Mouse (Mus musculus): ENCODE results near the gene AC170998.1.
"Not testable (repeated sequence)": the region's sequence is repeated elsewhere in the genome, so short reads cannot be mapped to it uniquely, and the experiment has no call there.

AC170998.1 gene

GRCm38 (mm10) chr17:28707136-28707627 lies 18.7 kb upstream of the AC170998.1 start:
- no peak for DNase-seq (ENCODE audit: low read depth)

- DNase-seq (ENCODE audit: low read depth) = no peak
Measured at GRCm38 (mm10) chr17:28707816-28708215, 18.1 kb upstream of the AC170998.1 start.

DNA sequence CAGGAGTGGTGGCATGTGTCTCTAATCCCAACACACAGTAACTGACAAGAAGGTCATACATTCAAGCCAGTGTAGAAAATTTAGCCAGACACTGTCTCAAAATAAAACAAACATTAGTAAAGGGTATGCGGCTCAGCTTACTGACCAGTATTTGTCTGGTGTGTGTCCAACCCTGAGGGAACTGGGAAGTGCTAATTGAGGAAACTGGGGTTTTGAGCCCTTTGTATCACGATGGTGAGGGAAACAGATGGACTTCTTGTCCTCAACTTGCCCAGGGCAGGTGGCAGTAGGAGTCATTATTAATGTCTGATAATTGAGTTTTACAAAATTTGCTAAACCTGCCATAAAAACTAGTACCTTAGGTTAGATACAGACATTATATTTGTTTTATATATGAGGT lies 16.9 kb upstream of the AC170998.1 start:
- no peak for DNase-seq (ENCODE audit: low read depth)

DNA sequence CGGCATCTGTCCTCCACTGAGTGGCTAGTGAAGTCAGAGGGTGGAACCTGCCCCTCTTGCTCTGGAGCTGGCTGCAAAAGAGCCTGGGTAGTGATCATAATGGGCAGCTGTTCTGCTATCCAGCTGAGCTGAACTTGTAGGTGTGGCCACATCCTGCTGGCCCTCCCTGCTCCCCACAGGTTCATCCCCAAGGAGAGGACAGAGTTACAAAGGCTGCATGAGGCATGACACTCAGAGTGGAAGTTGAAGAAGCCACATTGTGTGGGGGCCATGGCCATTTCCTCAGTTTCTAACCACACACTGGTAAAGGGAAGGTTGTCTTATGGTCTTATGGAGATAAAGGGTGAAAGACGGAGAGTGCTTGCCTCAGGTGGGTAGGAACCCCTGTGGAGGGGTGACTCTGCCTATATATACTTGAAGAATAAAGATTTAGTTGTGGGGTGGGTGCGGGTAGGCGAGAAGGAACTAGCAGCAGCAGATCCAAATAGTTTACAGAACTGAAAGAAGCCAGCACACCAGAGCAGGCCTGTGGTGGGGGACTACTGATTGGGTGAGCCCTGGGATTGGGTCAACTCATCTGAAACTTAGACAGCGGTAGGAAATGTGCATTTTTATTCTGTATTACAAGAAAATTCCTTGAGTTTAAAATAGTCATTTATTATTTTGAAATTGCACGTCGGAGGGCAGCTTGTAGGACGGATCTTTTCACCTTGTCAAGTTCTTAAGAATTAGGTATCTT lies 16.2 kb upstream of the AC170998.1 start:
- DNase-seq (ENCODE audit: low read depth) = no peak

DNA sequence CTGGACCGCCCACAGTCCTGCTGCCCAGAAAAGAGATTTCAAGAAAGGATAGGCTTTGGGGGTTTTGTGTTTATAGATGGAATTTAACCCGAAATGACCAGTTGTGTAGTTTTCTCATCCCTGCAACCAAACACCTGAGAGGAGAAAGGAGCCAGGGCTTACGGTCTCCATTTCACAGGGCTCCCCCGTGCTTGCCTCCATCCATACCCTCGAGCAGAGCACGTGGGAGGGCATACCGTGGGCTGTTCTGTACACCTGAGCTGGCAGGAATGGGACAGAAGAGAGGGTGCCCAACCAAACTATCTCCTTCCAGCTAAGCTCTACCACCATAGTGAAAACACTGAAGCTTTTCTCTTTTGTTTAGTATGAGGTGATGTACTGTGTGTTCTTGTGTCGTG lies 15.6 kb upstream of the AC170998.1 start:
- no peak for DNase-seq (ENCODE audit: low read depth)

GRCm38 (mm10) chr17:28711237-28711636 lies 14.6 kb upstream of the AC170998.1 start:
- no peak for DNase-seq (ENCODE audit: low read depth)

- DNase-seq (ENCODE audit: low read depth) = no peak
Measured at GRCm38 (mm10) chr17:28712305-28712704, 13.6 kb upstream of the AC170998.1 start.

DNA sequence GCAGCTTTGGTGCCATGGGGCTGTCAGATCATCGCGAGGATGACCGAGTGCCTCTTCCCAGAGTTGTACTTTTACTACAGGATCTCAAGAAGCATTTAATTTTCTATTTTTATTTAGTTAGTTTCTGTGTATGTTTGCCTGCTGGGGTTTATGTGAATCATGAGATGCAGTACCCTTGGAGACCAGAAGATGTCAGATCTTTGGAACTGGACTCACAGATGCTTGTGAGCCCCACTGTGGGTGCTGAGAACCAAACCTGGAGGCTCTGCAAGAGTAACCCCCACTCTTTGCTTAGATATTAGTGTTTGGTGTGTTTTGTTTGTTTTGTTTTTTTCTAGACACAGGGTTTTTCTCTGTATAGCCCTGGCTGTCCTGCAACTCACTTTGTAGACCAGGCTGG lies 11.9 kb upstream of the AC170998.1 start:
- DNase-seq (ENCODE audit: low read depth) = peak; percentile 34

- no peak for DNase-seq (ENCODE audit: low read depth)
Measured at GRCm38 (mm10) chr17:28715832-28716548, 9.9 kb upstream of the AC170998.1 start.

GRCm38 (mm10) chr17:28717535-28717934 lies 8.3 kb upstream of the AC170998.1 start:
- no peak for DNase-seq (ENCODE audit: low read depth)

- not testable (repeated sequence) for DNase-seq (ENCODE audit: low read depth)
Measured at GRCm38 (mm10) chr17:28727511-28727910, 1.6 kb downstream of the AC170998.1 start.

DNA sequence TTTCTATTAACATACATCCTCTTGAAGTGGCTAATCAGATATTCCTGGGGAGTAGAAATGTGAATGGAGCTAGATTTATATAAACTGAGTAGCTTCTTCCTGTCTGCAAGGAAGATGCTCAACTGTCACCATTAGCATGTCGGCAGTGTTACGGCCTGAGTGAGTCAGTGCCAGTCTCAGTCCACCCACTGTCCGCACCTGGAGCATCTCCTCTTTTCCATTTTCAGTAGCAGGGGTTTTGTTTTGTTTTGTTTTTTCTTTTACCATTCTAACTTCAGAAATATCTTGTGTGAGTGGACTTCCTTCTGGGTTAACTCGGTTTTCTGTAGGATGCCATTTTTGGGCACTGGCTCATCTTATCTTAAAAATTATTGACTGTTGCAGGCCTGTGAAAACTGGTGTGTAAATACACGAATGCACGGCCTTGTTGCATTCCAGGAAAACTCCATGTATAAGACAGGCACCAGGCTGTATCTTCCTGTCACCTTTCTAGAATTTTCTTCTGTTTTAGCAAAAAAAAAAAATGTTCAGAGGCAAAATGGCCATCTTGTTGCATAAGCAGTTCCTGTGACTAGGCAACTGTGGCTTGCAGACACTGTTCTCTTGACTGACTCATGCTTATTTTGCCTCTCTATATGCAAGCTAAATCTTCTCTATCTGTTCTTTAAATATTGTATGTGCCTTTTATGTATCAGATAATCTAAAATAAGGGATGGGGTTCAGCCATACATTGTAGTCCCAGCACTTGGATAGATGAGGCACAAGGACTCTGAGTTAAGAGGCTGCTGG lies 9.6 kb downstream of the AC170998.1 start:
- DNase-seq (ENCODE audit: low read depth) = no peak

DNA sequence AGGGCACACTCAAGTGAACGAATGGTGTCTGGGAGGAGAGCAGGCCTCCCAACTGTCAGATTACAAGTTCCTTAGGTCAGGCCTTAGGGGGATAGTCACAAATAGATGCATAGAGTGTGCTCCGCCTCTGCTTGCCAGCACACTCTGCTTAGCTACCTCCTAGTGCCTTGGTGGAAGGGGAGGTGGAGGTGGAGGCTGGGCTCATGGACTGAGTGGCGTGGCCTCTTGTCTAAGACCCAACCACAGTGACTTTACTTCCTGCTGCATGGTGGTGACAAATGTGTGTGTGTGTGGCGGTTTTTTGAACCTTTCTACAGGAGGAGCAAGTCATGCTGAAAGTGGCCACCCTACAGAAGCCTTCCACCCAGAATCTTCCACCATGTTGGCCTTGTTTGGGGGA lies 10.6 kb downstream of the AC170998.1 start:
- DNase-seq (ENCODE audit: low read depth) = peak; percentile 49

GRCm38 (mm10) chr17:28737973-28738372 lies 12.1 kb downstream of the AC170998.1 start:
- DNase-seq (ENCODE audit: low read depth) = no peak

DNA sequence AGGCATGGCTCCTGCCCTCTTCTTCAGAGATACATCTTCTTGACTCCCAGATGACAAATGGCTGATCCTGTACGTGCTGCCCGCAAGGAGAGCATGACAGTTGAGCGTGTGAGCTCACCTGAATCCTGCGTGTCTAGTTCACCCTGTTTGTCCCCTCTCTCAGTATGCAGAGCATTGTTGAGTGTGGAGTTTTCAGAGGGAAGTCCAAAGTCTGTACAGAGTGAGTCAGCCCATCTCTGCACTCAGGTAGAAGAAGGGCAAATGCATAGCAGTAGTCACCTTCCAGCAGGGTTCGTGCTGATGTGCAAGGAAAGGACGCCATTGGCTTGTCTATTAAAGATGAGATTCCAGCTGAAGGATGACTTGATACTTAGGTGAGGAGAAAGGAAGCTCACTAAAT lies 13.4 kb downstream of the AC170998.1 start:
- no peak for DNase-seq (ENCODE audit: low read depth)

DNA sequence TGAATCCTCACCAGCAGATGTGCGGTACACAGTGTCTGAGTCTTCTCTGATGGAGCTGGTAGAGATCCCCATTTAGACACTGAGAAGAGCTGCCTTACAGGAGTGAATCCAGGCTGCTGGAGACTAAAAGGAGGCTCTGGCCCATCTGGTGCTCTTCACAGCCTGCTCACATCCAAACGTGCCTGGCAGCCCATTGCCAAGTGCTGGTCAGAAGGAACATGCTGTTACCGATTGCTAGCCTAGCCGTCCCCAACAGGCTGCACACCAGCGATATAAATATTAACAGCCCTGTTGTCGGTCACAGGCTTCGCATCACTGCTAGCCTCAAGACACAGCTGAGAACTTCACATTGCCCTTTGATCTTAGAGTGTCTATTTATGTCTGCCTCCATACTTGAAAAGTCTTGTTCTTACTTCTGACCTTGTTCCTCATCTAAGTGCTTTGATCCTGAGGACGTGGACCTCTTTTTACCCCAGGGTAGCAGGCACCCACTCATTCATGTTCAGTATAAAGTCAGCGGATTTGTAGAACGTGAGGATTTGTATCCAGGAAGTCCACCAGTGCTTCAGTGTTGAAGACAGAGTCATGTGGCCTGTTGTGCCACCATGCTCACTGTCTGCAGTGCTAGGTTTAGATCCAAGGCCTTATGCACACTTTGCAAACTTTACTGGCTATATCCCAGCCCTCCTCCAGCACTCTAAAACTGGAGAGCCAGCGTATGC lies 17.4 kb downstream of the AC170998.1 start:
- no peak for DNase-seq (ENCODE audit: low read depth)

DNA sequence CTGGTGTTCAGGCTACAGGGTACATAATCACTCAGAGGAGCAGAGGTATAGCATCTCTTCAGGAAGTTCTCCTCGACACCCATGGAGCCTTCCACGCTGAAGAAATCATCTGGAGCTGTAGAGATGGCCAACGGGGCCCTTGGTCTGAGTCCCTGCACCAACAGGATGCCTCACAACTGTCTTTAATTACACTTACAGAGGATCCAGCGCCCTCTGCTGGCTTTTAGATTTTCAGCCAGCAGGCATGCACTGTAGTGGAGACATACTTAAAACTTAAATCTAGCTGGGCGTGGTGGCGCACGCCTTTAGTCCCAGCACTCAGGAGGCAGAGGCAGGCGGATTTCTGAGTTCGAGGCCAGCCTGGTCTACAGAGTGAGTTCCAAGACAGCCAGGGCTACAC lies 18.0 kb downstream of the AC170998.1 start:
- peak; percentile 58 for DNase-seq (ENCODE audit: low read depth)

DNA sequence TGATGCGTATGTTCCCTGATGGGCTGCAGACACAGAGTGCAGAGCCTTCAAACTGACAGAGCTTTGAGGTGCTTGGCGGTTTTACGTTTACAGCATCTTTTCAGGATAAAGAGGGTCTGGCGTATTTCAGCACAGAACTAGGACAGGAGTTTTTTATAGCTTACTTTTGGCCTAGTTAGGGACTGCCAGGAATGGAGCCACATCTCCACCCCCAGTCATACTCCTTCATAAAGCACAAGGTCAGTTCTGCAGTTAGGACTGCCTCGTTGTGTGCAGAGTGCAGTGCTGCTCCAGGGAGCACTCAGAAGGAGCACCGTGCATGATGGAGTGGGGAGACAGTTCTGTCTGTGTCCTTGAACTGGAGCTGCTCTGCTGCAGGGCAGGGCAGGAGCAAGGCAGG lies 19.9 kb downstream of the AC170998.1 start:
- DNase-seq (ENCODE audit: low read depth) = no peak

GRCm38 (mm10) chr17:28748001-28748400 lies 22.1 kb downstream of the AC170998.1 start:
- DNase-seq (ENCODE audit: low read depth) = no peak

DNA sequence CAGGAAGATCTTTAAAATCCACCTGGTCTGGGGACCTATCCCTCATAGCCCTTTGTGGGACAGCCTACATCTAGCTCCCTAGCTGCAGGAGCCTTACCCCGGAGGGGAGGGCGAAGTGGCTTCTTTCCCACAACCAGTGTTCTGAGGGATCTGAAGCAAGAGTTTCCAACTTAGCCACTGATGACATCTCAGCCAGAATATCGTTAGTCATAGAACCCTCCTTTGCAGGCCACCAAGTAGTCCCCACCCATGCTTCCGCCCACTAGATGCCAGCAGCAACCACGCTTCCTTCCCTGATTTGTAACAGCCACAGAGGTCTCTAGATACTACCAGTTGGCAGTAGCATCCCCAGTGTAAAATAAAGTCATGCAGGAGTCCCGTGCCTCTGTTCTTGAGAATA lies 24.7 kb downstream of the AC170998.1 start:
- DNase-seq (ENCODE audit: low read depth) = peak; percentile 44

GRCm38 (mm10) chr17:28756447-28756846 lies 30.6 kb downstream of the AC170998.1 start:
- no peak for DNase-seq (ENCODE audit: low read depth)

- no peak for DNase-seq (ENCODE audit: low read depth)
Measured at GRCm38 (mm10) chr17:28757470-28757869, 31.6 kb downstream of the AC170998.1 start.

Measured in induced T-regulatory cell, adult 2 months (primary cell).